In the genomic region with DNA sequence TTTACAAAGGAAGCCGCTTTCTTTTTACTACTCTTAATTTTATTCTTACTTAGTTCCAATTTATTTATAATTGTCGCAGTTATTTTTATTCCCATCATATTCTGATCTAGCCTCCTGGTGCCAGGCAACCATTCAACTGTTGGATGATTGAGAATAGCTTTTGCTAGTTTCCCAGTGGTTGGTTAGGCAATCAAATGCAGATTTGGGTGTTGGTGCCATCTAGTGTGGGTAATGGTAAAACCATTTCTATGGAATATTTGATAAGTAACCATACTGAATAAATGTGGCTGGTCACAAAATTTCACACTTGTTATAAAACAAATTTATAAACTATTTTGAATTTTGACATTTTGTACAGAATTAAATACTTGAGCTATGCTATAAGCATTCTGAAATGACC, we compare ENCODE assay signal across 9 mouse cellular contexts. TPM values are rescaled to one million over a fixed set of nuclear protein-coding genes. Genes with fewer than 3 reads are reported as not detected.
DNase-seq lines count a peak whose midpoint lies in the region; ATAC-seq and TF ChIP-seq lines count a peak whose summit lies in the region.
"Had no signal": no experiment of that assay in that cellular context is flagged by ENCODE, and none has a peak within 500 bp of the region (broad histone marks: within the 10 kb centered on the region; RNA-seq: fewer than 3 reads in every experiment).

No protein-coding gene starts in this region.

- no peaks in the 10 kb centered on the region for H3K36me3 ChIP-seq in midbrain, embryonic 16.5 days (ENCODE audit: control insufficient read depth, insufficient read depth, low read length)

- TF ChIP-seq CTCF in layer of hippocampus, adult 2 months (conservative IDR thresholded peaks at IDR 0.05), result peak; percentile 79

- ATAC-seq in CD4-positive, CD25-positive, alpha-beta regulatory T cell, adult 4 months, result peak; percentile 51
- ATAC-seq in erythroid progenitor cell, adult 5-6 weeks (replicated peaks; ENCODE audit: low FRiP score, poor library complexity, severe bottlenecking), result no peak
- no peak for ATAC-seq in midbrain, embryonic 16.5 days

- H3K9ac ChIP-seq in midbrain, embryonic 16.5 days (ENCODE audit: low read depth, low read length), result no peak overlapping the region

- peak; percentile 52 to 60 for DNase-seq in cerebellum, postnatal 14 days
- DNase-seq in cerebellum, adult 8-10 months, result no peak
- DNase-seq in layer of hippocampus, adult 2 months (ENCODE audit: low spot score in 2 of 2), result peak; percentile 51 to 52
- no peak for DNase-seq in layer of hippocampus, postnatal 36 days
- peak; percentile 37 for DNase-seq in kidney, postnatal 14 days

- H3K4me3 ChIP-seq in layer of hippocampus, adult 2 months, result no peak overlapping the region
- no peak overlapping the region for H3K4me3 ChIP-seq in midbrain, embryonic 16.5 days (ENCODE audit: low read depth, low read length)

- H3K27me3 ChIP-seq in midbrain, embryonic 16.5 days (ENCODE audit: control insufficient read depth, insufficient read depth, low read depth, low read length), result no peaks in the 10 kb centered on the region

- 91% methylated on average over 2 of the region's 2 CpGs for WGBS in midbrain, embryonic 16.5 days

- H3K4me2 ChIP-seq in midbrain, embryonic 16.5 days (ENCODE audit: low read length), result no peak overlapping the region

- peak overlapping the region; percentile 59; the same call in 1 of the 2 replicates for H3K27ac ChIP-seq in layer of hippocampus, adult 2 months
- no peak overlapping the region for H3K27ac ChIP-seq in midbrain, embryonic 16.5 days (ENCODE audit: low read length)

- H3K4me1 ChIP-seq in midbrain, embryonic 16.5 days (ENCODE audit: control insufficient read depth, insufficient read depth, low read length), result peaks cover 8% of the 10 kb centered on the region

- H3K9me3 ChIP-seq in midbrain, embryonic 16.5 days (replicated peaks; ENCODE audit: control insufficient read depth, low read length, poor library complexity, severe bottlenecking), result no peaks in the 10 kb centered on the region
- H3K9me3 ChIP-seq: G1E had no signal

RNA-seq across cellular contexts. Expression of a gene that starts 22.0 kb away (rescaled TPM):
- 100 to 1,000 TPM; 456 to 473 TPM for total RNA-seq in layer of hippocampus, adult 2 months (2021)
- total RNA-seq in layer of hippocampus, postnatal 36 days (2021), result 100 to 1,000 TPM; 443 to 493 TPM
- polyA plus RNA-seq in CD4-positive, CD25-positive, alpha-beta regulatory T cell, adult 4 months (2017; shearing (Covaris generic)), result 10 to 100 TPM; 26.0 to 29.7 TPM
- 48.3 and 50.7 TPM in 2 replicates for total RNA-seq in erythroid progenitor cell, adult 5-6 weeks (2015; ENCODE audit: low replicate concordance)
- 46.8 and 64.0 TPM in 2 replicates for total RNA-seq in erythroid progenitor cell, adult 5-6 weeks (2017; ENCODE audit: low replicate concordance)
- 140 and 142 TPM in 2 replicates for polyA plus RNA-seq in midbrain, embryonic 16.5 days (2015; fragmentation: Nextera tagmentation; extraction: Ambion mirVana)

Comparison
In these comparisons a context has a peak if more than half of its experiments do, and no peak if none do; other contexts are left out.
1. DNase-seq: peak in cerebellum, postnatal 14 days (2 of 2), layer of hippocampus, adult 2 months (2 of 2) and kidney, postnatal 14 days (single experiment); none in cerebellum, adult 8-10 months (single experiment) and layer of hippocampus, postnatal 36 days (0 of 2).
2. RNA of a gene that starts 22.0 kb away (total RNA-seq): 443 to 493 TPM in layer of hippocampus, postnatal 36 days and 456 to 473 TPM in layer of hippocampus, adult 2 months; 46.8 to 64.0 TPM in erythroid progenitor cell, adult 5-6 weeks; every median in the first group is over 4 times any median in the second.